Mouse (Mus musculus): Measurements from ENCODE around the gene Hoxb5.

GRCm38 (mm10) chr11:96351312-96351711 is 48.2 kb downstream of the Hoxb5 start:
- TF ChIP-seq TCF12 (IDR thresholded peaks at IDR 0.05; ENCODE audit: insufficient read depth, poor library complexity, severe bottlenecking) (no peak), POLR2A (IDR thresholded peaks at IDR 0.05; ENCODE audit: insufficient read length, low read depth) (no peak), POLR2AphosphoS2 (IDR thresholded peaks at IDR 0.05; ENCODE audit: insufficient read length, low read depth) (no peak)

All from myocyte (in vitro differentiated cells).